Mouse (Mus musculus): ENCODE measurements at regions not wholly inside any gene's neighbourhood (a gene's known extent, or its start where the extent isn't known, plus 50 kb on each side); places are given as distances from the start of the nearest gene placed in this dataset.

- Histone ChIP-seq H3K4me3 (no peak overlapping the region), H3K27ac (no peak overlapping the region), H3K9ac (no peak overlapping the region), H3K36me3 (no peaks in the 10 kb centered on the region), H3K27me3 (no peaks in the 10 kb centered on the region), H3K4me1 (no peaks in the 10 kb centered on the region), H3K9me3 (replicated peaks) (peaks cover 4% of the 10 kb centered on the region; the same call in 1 of the 2 replicates), H3K4me2 (replicated peaks) (no peak overlapping the region)
- 95% methylated on average over 2 of the region's 2 CpGs for WGBS
- no peak for ATAC-seq (ENCODE audit: low FRiP score)
Measured at GRCm38 (mm10) chr2:171348156-171348555, 616.5 kb downstream of the Dok5 start.

GRCm38 (mm10) chr2:171333816-171334757 is 602.5 kb downstream of the Dok5 start:
- H3K4me3 ChIP-seq, result no peak overlapping the region
- H3K27me3 ChIP-seq, result no peaks in the 10 kb centered on the region
- no peak overlapping the region for H3K27ac ChIP-seq
- H3K4me2 ChIP-seq (replicated peaks), result no peak overlapping the region
- no peak overlapping the region for H3K9ac ChIP-seq
- no peaks in the 10 kb centered on the region for H3K9me3 ChIP-seq (replicated peaks)
- 37% methylated on average over 14 of the region's 14 CpGs for WGBS
- peaks cover 10% of the 10 kb centered on the region for H3K4me1 ChIP-seq
- no peaks in the 10 kb centered on the region for H3K36me3 ChIP-seq
- ATAC-seq (ENCODE audit: low FRiP score), result peak; percentile 63

GRCm38 (mm10) chr2:171332826-171333225 is 601.2 kb downstream of the Dok5 start:
- H3K4me1 ChIP-seq, result peaks cover 10% of the 10 kb centered on the region
- H3K4me2 ChIP-seq (replicated peaks), result no peak overlapping the region
- ATAC-seq (ENCODE audit: low FRiP score), result no peak
- H3K36me3 ChIP-seq, result no peaks in the 10 kb centered on the region
- H3K27me3 ChIP-seq, result no peaks in the 10 kb centered on the region
- no peak overlapping the region for H3K9ac ChIP-seq
- no peaks in the 10 kb centered on the region for H3K9me3 ChIP-seq (replicated peaks)
- no peak overlapping the region for H3K4me3 ChIP-seq
- no peak overlapping the region for H3K27ac ChIP-seq
- WGBS, result 82% methylated on average over 8 of the region's 8 CpGs

- H3K9me3 ChIP-seq (replicated peaks), result no peaks in the 10 kb centered on the region
- no peak for ATAC-seq (ENCODE audit: low FRiP score)
- H3K4me2 ChIP-seq (replicated peaks), result no peak overlapping the region
- WGBS, result 95% methylated on average over 3 of the region's 3 CpGs
- no peak overlapping the region for H3K27ac ChIP-seq
- no peaks in the 10 kb centered on the region for H3K36me3 ChIP-seq
- H3K4me3 ChIP-seq, result no peak overlapping the region
- H3K27me3 ChIP-seq, result no peaks in the 10 kb centered on the region
- peaks cover 10% of the 10 kb centered on the region for H3K4me1 ChIP-seq
- no peak overlapping the region for H3K9ac ChIP-seq
Measured at GRCm38 (mm10) chr2:171331529-171331928, 599.9 kb downstream of the Dok5 start.

GRCm38 (mm10) chr2:171326909-171327308 is 595.3 kb downstream of the Dok5 start:
- Histone ChIP-seq H3K27ac (no peak overlapping the region), H3K9ac (no peak overlapping the region), H3K4me2 (replicated peaks) (no peak overlapping the region), H3K4me1 (no peaks in the 10 kb centered on the region), H3K9me3 (replicated peaks) (no peaks in the 10 kb centered on the region), H3K36me3 (no peaks in the 10 kb centered on the region), H3K27me3 (no peaks in the 10 kb centered on the region), H3K4me3 (no peak overlapping the region)
- WGBS, result 74% methylated on average over 3 of the region's 3 CpGs
- ATAC-seq (ENCODE audit: low FRiP score), result no peak

GRCm38 (mm10) chr2:171308486-171308885 is 576.9 kb downstream of the Dok5 start:
- H3K4me1 ChIP-seq, result peaks cover 4% of the 10 kb centered on the region
- no peaks in the 10 kb centered on the region for H3K27me3 ChIP-seq
- no peak overlapping the region for H3K27ac ChIP-seq
- H3K9ac ChIP-seq, result no peak overlapping the region
- 81% methylated on average over 4 of the region's 4 CpGs for WGBS
- H3K36me3 ChIP-seq, result no peaks in the 10 kb centered on the region
- no peak for ATAC-seq (ENCODE audit: low FRiP score)
- no peaks in the 10 kb centered on the region for H3K9me3 ChIP-seq (replicated peaks)
- no peak overlapping the region for H3K4me3 ChIP-seq
- H3K4me2 ChIP-seq (replicated peaks), result no peak overlapping the region

- peak overlapping the region; percentile 38 for H3K4me2 ChIP-seq (replicated peaks)
- H3K9me3 ChIP-seq (replicated peaks), result no peaks in the 10 kb centered on the region
- peak; percentile 66 for ATAC-seq (ENCODE audit: low FRiP score)
- no peaks in the 10 kb centered on the region for H3K27me3 ChIP-seq
- H3K36me3 ChIP-seq, result no peaks in the 10 kb centered on the region
- H3K4me3 ChIP-seq, result no peak overlapping the region
- H3K9ac ChIP-seq, result no peak overlapping the region
- 39% methylated on average over 12 of the region's 12 CpGs for WGBS
- H3K27ac ChIP-seq, result peak overlapping the region; percentile 35; the same call in 1 of the 2 replicates
- H3K4me1 ChIP-seq, result peaks cover 4% of the 10 kb centered on the region
Measured at GRCm38 (mm10) chr2:171306000-171306399, 574.4 kb downstream of the Dok5 start.

GRCm38 (mm10) chr2:171298519-171298918 is 566.9 kb downstream of the Dok5 start:
- H3K36me3 ChIP-seq, result no peaks in the 10 kb centered on the region
- ATAC-seq (ENCODE audit: low FRiP score), result no peak
- no peak overlapping the region for H3K27ac ChIP-seq
- no peak overlapping the region for H3K4me3 ChIP-seq
- no peaks in the 10 kb centered on the region for H3K27me3 ChIP-seq
- no peaks in the 10 kb centered on the region for H3K4me1 ChIP-seq
- H3K9ac ChIP-seq, result no peak overlapping the region
- no peak overlapping the region for H3K4me2 ChIP-seq (replicated peaks)
- no peaks in the 10 kb centered on the region for H3K9me3 ChIP-seq (replicated peaks)
- 41% methylated on average over 5 of the region's 5 CpGs for WGBS

GRCm38 (mm10) chr2:171295603-171296002 is 564.0 kb downstream of the Dok5 start:
- ATAC-seq (ENCODE audit: low FRiP score), result no peak
- H3K9me3 ChIP-seq (replicated peaks), result no peaks in the 10 kb centered on the region
- no peak overlapping the region for H3K4me2 ChIP-seq (replicated peaks)
- no peak overlapping the region for H3K9ac ChIP-seq
- no peak overlapping the region for H3K4me3 ChIP-seq
- no peaks in the 10 kb centered on the region for H3K36me3 ChIP-seq
- no peaks in the 10 kb centered on the region for H3K4me1 ChIP-seq
- no peak overlapping the region for H3K27ac ChIP-seq
- WGBS, result 91% methylated on average over 5 of the region's 5 CpGs
- no peaks in the 10 kb centered on the region for H3K27me3 ChIP-seq

- H3K4me1 ChIP-seq, result no peaks in the 10 kb centered on the region
- H3K4me2 ChIP-seq (replicated peaks), result no peak overlapping the region
- no peaks in the 10 kb centered on the region for H3K9me3 ChIP-seq (replicated peaks)
- no peaks in the 10 kb centered on the region for H3K36me3 ChIP-seq
- ATAC-seq (ENCODE audit: low FRiP score), result no peak
- no peak overlapping the region for H3K4me3 ChIP-seq
- no peak overlapping the region for H3K27ac ChIP-seq
- H3K27me3 ChIP-seq, result no peaks in the 10 kb centered on the region
- no peak overlapping the region for H3K9ac ChIP-seq
Measured at GRCm38 (mm10) chr2:171292579-171292978, 561.0 kb downstream of the Dok5 start.

GRCm38 (mm10) chr2:171285719-171286394 is 554.2 kb downstream of the Dok5 start:
- H3K36me3 ChIP-seq, result no peaks in the 10 kb centered on the region
- 23% methylated on average over 6 of the region's 6 CpGs for WGBS
- ATAC-seq (ENCODE audit: low FRiP score), result no peak

GRCm38 (mm10) chr2:171280132-171280531 is 548.5 kb downstream of the Dok5 start:
- no peaks in the 10 kb centered on the region for H3K27me3 ChIP-seq
- 81% methylated on average over 3 of the region's 3 CpGs for WGBS
- H3K4me1 ChIP-seq, result no peaks in the 10 kb centered on the region
- no peak overlapping the region for H3K4me3 ChIP-seq
- H3K36me3 ChIP-seq, result no peaks in the 10 kb centered on the region
- H3K9me3 ChIP-seq (replicated peaks), result peaks cover 9% of the 10 kb centered on the region
- H3K4me2 ChIP-seq (replicated peaks), result no peak overlapping the region
- no peak for ATAC-seq (ENCODE audit: low FRiP score)
- H3K9ac ChIP-seq, result no peak overlapping the region
- H3K27ac ChIP-seq, result no peak overlapping the region

More at GRCm38 (mm10) chr2:171285719-171286394, 554.2 kb downstream of the Dok5 start:
- H3K9ac ChIP-seq, result no peak overlapping the region
- no peaks in the 10 kb centered on the region for H3K4me1 ChIP-seq
- peaks cover 9% of the 10 kb centered on the region for H3K9me3 ChIP-seq (replicated peaks)
- no peak overlapping the region for H3K27ac ChIP-seq
- H3K27me3 ChIP-seq, result no peaks in the 10 kb centered on the region
- no peak overlapping the region for H3K4me2 ChIP-seq (replicated peaks)
- no peak overlapping the region for H3K4me3 ChIP-seq

All from hindbrain, embryonic 12.5 days (tissue).